Mouse (Mus musculus) gastrocnemius, postnatal 36 days (tissue): ENCODE data around the gene Dlgap4. TPM values are rescaled to one million over a fixed set of nuclear protein-coding genes. Genes with fewer than 3 reads are reported as not detected.

Source experiments
- total RNA-seq, 2 experiments: library from RNA; stranded (reverse); gene quantifications; 2 replicates each; pipeline ENCODE4 v1.2.3; 2021

Gene Dlgap4
- total RNA-seq, 2 experiments from 2014 or later, result 53.4 to 57.8 TPM

Other genes with a start within 250 kb of the Dlgap4 start
- gene Epb41l1, start 192.8 kb upstream of the Dlgap4 start, total RNA-seq, result 1 to 10 TPM; 4.3 to 4.9 TPM
- 10 to 100 TPM; 18.6 to 19.1 TPM for gene Aar2, start 66.1 kb upstream of the Dlgap4 start, total RNA-seq
- 10 to 100 TPM; 44.2 to 82.8 TPM for gene Myl9, start 161.7 kb downstream of the Dlgap4 start, total RNA-seq
- gene Tgif2, start 226.3 kb downstream of the Dlgap4 start, total RNA-seq, result under 1 TPM; 0.32 to 0.51 TPM
- gene 4930518I15Rik, start 244.2 kb downstream of the Dlgap4 start, total RNA-seq, result under 1 TPM; 0.25 to 0.64 TPM
- gene Rab5if, start 249.4 kb downstream of the Dlgap4 start, total RNA-seq, result 10 to 100 TPM; 79.3 to 85.6 TPM